Mouse (Mus musculus) lung, embryonic 16.5 days (tissue): ENCODE data around the gene Mllt1. TPM values are rescaled to one million over a fixed set of nuclear protein-coding genes. Genes with fewer than 3 reads are reported as not detected.

Source experiments
- ATAC-seq: fragments of 200-750 bp; cut with Nextera tagmentation; 2 replicates; pipeline ENCODE4 v1.8.0; 2017; ENCODE audit warnings: low read depth, mild to moderate bottlenecking, moderate library complexity
- H3K27ac ChIP-seq: fragments of 300-500 bp; sonication (generic); 2 replicates; pipeline ENCODE4 v1.5.1; 2014; ENCODE audit warnings: mild to moderate bottlenecking, control low read depth, low read length
- H3K27me3 ChIP-seq: fragments of 300-500 bp; sonication (generic); 2 replicates; pipeline ENCODE4 v1.6.1; 2014; ENCODE audit warnings: low read depth, low read length, mixed read lengths; ENCODE audit not compliant: control insufficient read depth, insufficient read depth
- H3K36me3 ChIP-seq: fragments of 300-500 bp; sonication (generic); 2 replicates; pipeline ENCODE4 v1.6.1; 2014; ENCODE audit warnings: low read length; ENCODE audit not compliant: control insufficient read depth, insufficient read depth
- H3K4me1 ChIP-seq: fragments of 300-500 bp; sonication (generic); replicated peaks from 2 replicates; pipeline ENCODE4 v1.6.1; 2014; ENCODE audit warnings: low read length, mixed read lengths; ENCODE audit not compliant: control insufficient read depth, insufficient read depth
- H3K4me2 ChIP-seq: fragments of 300-500 bp; sonication (generic); 2 replicates; pipeline ENCODE4 v1.6.1; 2014; ENCODE audit warnings: low read depth, low read length, control low read depth
- H3K4me3 ChIP-seq: fragments of 300-500 bp; sonication (generic); 2 replicates; pipeline ENCODE4 v1.5.1; 2014; ENCODE audit warnings: mild to moderate bottlenecking, low read length, control low read depth
- H3K9ac ChIP-seq: fragments of 300-500 bp; sonication (generic); 2 replicates; pipeline ENCODE4 v1.6.1; 2014; ENCODE audit warnings: low read length, control low read depth
- H3K9me3 ChIP-seq: fragments of 300-500 bp; sonication (generic); 2 replicates; pipeline ENCODE4 v1.6.1; 2016; ENCODE audit warnings: low read length; ENCODE audit not compliant: control insufficient read depth
- WGBS: fragments of 180-500 bp; shearing (Covaris S2); extraction: QIAGEN DNeasy Blood & Tissue Kit; methylation state at CpG from one replicate; pipeline ENCODE4 v1.1.7; 2014; 5-methylcytosine and 5-hydroxymethylcytosine counted together
- polyA plus RNA-seq: library from polyadenylated mRNA; unstranded; fragments of >200 nt; fragmentation: Nextera tagmentation; extraction: Ambion mirVana; gene quantifications from 2 replicates; pipeline ENCODE4 v1.2.1, GENCODE M21; 2015

The Mllt1 gene
- polyA plus RNA-seq, 1 experiment from 2014 or later, result 40.6 TPM

DNA sequence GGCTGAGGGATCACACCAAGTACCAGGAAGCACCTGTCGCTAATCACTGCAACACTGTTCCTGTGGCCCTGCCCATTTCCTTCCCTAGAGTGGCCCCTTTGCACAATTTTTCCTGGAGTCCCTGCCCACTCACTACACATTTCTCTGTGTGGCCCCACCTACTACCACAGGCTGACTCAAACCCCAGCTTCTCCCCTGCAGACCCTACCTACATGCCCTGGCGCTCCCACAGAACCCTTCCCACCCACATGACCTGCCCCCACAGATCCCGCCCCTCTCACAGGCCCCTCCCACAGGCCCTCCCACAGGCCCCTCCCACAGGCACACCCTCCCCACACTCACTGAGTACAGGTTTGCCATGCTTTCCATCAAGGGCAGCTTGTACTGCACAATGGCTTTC lies 74.0 kb downstream of the Mllt1 start:
- 41% methylated on average over 2 of the region's 3 CpGs for WGBS

GRCm38 (mm10) chr17:56858922-56859321 lies 76.3 kb downstream of the Mllt1 start:
- peak overlapping the region; percentile 41 for H3K27ac ChIP-seq

More for the DNA sequence above, 74.0 kb downstream of the Mllt1 start:
- peaks cover 6% of the 10 kb centered on the region for H3K4me1 ChIP-seq
- no peak overlapping the region for H3K4me3 ChIP-seq
- no peaks in the 10 kb centered on the region for H3K27me3 ChIP-seq
- H3K4me2 ChIP-seq, result no peak overlapping the region
- peak; percentile 53 for ATAC-seq
- H3K9ac ChIP-seq, result no peak overlapping the region
- no peaks in the 10 kb centered on the region for H3K36me3 ChIP-seq
- 0 out of 2 replicates have a peak, but pooled peaks cover 3% of the 10 kb centered on the region for H3K9me3 ChIP-seq
- no peak overlapping the region for H3K27ac ChIP-seq

DNA sequence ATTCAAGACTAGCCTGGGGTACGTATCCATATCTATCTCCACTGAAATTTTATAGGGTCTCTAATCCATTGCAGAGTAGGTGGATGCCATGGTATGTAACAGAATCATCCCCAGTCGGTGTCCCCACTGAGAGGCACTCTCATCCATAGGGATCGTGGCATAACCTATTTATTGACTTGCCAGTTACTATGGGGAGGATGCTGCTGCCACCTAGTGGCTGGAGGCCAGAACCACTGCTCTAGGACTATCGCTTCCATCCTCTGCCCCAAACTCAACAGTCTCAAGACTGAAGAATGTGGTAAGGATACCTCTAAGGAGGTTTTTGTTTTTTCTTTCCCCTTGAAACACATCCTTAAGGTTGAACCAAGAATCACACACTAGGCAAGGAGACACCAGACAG lies 77.0 kb downstream of the Mllt1 start:
- Histone ChIP-seq H3K27me3 (no peaks in the 10 kb centered on the region), H3K9me3 (0 out of 2 replicates have a peak, but pooled peaks cover 3% of the 10 kb centered on the region), H3K4me3 (no peak overlapping the region), H3K36me3 (no peaks in the 10 kb centered on the region), H3K9ac (no peak overlapping the region), H3K4me2 (no peak overlapping the region), H3K4me1 (peaks cover 6% of the 10 kb centered on the region), H3K27ac (peak overlapping the region; percentile 41)
- WGBS, result 56% methylated on average over 4 of the region's 4 CpGs
- peak; percentile 35; the same call in 1 of the 2 replicates for ATAC-seq

More at GRCm38 (mm10) chr17:56858922-56859321, 76.3 kb downstream of the Mllt1 start:
- Histone ChIP-seq H3K9ac (no peak overlapping the region), H3K9me3 (0 out of 2 replicates have a peak, but pooled peaks cover 3% of the 10 kb centered on the region), H3K4me3 (no peak overlapping the region), H3K27me3 (no peaks in the 10 kb centered on the region), H3K4me2 (no peak overlapping the region), H3K36me3 (no peaks in the 10 kb centered on the region), H3K4me1 (peaks cover 6% of the 10 kb centered on the region)
- 29% methylated on average over 7 of the region's 7 CpGs for WGBS
- peak; percentile 56 for ATAC-seq

GRCm38 (mm10) chr17:56855421-56855820 lies 79.8 kb downstream of the Mllt1 start:
- Histone ChIP-seq H3K9ac (no peak overlapping the region), H3K27me3 (no peaks in the 10 kb centered on the region), H3K4me1 (peaks cover 6% of the 10 kb centered on the region), H3K4me2 (no peak overlapping the region), H3K4me3 (no peak overlapping the region), H3K27ac (no peak overlapping the region), H3K9me3 (0 out of 2 replicates have a peak, but pooled peaks cover 3% of the 10 kb centered on the region), H3K36me3 (no peaks in the 10 kb centered on the region)
- 78% methylated on average over 3 of the region's 3 CpGs for WGBS
- no peak for ATAC-seq

- H3K27ac ChIP-seq, result no peak overlapping the region
- H3K36me3 ChIP-seq, result no peaks in the 10 kb centered on the region
- H3K4me1 ChIP-seq, result no peaks in the 10 kb centered on the region
- no peak overlapping the region for H3K9ac ChIP-seq
- H3K4me3 ChIP-seq, result no peak overlapping the region
- no peaks in the 10 kb centered on the region for H3K9me3 ChIP-seq
- H3K27me3 ChIP-seq, result no peaks in the 10 kb centered on the region
- no peak for ATAC-seq
- 62% methylated on average over 3 of the region's 3 CpGs for WGBS
- no peak overlapping the region for H3K4me2 ChIP-seq
These were observed 84.0 kb downstream of the Mllt1 start for GRCm38 (mm10) chr17:56851167-56851566.

DNA sequence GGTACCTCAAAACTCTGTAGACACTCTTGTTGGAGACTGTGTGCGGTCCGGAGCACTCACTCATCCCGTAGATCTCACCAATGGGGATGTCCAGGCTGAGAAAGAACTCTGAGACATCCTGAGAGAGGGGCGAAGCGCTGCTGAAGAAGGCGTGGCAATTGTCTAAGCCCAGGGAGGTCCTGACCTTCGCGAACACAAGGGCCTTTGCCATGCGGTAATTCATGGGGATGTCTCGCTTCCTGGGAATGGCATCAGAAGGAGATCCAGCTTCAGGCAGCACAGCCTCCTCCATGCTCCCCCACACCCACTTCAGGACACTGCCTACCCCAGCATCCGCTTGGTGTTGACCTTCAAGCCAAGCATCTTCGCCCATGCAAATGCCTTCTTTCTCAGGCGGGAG lies 85.5 kb downstream of the Mllt1 start:
- WGBS, result 73% methylated on average over 13 of the region's 13 CpGs
- Histone ChIP-seq H3K9ac (no peak overlapping the region), H3K4me3 (no peak overlapping the region), H3K27me3 (no peaks in the 10 kb centered on the region), H3K4me1 (no peaks in the 10 kb centered on the region), H3K27ac (no peak overlapping the region), H3K36me3 (no peaks in the 10 kb centered on the region), H3K9me3 (no peaks in the 10 kb centered on the region), H3K4me2 (no peak overlapping the region)
- ATAC-seq, result no peak

- ATAC-seq, result no peak
- Histone ChIP-seq H3K9me3 (no peaks in the 10 kb centered on the region), H3K9ac (no peak overlapping the region), H3K27ac (no peak overlapping the region), H3K4me2 (no peak overlapping the region), H3K4me3 (no peak overlapping the region), H3K4me1 (no peaks in the 10 kb centered on the region), H3K27me3 (no peaks in the 10 kb centered on the region), H3K36me3 (no peaks in the 10 kb centered on the region)
- WGBS, result 74% methylated on average over 5 of the region's 5 CpGs
These were observed 86.4 kb downstream of the Mllt1 start for GRCm38 (mm10) chr17:56848785-56849184.

GRCm38 (mm10) chr17:56843678-56844077 lies 91.5 kb downstream of the Mllt1 start:
- Histone ChIP-seq H3K9ac (no peak overlapping the region), H3K4me2 (no peak overlapping the region), H3K4me1 (no peaks in the 10 kb centered on the region), H3K36me3 (no peaks in the 10 kb centered on the region), H3K9me3 (no peaks in the 10 kb centered on the region), H3K4me3 (no peak overlapping the region), H3K27ac (no peak overlapping the region), H3K27me3 (no peaks in the 10 kb centered on the region)
- 71% methylated on average over 5 of the region's 5 CpGs for WGBS
- no peak for ATAC-seq
